Mouse (Mus musculus) frontal cortex, postnatal 36 days (tissue): ENCODE results near the gene Tarbp1.

Experiments used
- DNase-seq, 2 experiments: peaks; one replicate each; pipeline ENCODE4 v3.0.0; 2022; ENCODE audit warnings: low spot score in 2 of 2

Gene Tarbp1

DNA sequence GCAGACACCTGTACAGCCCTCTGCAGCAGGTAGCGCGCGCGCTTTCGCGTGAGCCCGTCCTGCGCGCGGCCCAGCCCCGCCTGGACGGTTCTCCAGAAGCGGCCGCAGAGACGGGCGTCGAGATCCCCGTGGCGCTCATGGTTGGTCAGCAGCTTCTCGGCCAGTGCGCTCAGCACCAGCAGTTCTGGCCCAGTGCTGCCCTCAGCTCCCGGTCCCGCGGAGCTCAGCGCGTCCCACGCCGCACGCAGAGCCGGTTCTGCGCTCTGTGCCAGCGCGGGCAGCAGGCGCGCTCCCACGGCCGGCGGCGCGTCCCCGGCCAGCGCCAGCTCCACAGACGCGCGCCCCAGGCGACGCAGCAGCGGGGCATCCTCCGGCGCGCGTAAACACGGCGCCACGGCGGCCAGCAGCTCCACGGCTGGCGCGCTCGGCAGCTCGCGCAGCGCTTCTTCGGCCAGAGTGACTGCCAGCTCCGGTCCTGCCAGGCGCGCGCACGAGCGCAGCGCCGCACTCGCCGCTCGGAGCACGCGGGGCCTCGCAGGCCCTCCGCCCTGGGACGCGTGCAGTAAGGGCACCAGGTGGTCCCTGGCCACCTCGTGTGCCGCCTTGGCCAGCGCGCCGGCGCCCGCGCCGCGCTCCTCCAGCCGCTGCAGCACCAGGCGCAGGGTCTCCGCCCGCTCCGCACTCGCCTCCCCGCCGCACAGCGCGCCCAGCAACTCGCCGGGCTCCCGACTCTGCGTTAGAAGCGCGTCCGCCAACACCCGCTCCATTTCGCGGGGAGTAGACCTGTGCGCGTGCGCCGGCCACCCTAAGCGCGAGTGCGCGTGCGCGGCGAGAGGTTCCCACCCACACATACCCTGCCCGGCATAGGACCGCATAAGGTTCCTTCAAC is at the start of gene Tarbp1:
Tarbp1 (minus strand) TSS at position 767 of the 889 bp plus-strand sequence.
- DNase-seq = peak; percentile 89 to 93

DNA sequence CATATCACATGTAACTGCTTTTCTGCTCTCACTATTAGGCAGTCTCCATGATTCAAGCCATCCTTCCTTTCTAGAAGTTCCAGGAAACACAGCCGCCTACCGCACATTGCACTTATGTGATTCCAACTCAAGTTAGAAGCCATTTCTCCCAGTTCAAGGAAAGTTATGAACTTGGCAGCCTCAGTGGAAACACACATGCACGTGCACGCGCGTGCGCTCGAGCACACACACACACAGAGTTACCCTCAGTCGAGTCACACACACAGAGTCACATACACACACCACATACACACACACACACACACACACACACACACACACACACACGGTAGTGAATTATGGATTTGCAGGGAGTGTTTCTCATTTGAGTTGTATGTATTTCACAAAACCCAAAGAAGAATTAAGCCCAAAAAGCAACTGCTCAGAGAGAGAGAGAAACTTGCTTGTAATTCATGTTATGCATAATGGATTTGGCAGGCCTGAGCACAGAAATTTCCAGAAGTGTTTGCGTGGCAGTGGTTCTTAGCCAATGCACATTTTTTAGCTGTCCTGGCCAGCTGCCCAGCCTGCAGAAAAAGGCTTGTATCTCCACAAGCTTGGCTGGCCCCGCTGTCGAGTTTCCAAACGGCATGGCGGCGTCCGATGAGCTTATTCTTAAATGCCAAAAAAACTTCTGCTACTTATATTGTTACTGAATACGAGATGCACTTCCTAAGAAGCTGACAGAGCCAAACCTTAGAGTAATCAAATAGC is 49.5 kb upstream of the Tarbp1 start:
- peak; percentile 78 to 95 for DNase-seq

DNA sequence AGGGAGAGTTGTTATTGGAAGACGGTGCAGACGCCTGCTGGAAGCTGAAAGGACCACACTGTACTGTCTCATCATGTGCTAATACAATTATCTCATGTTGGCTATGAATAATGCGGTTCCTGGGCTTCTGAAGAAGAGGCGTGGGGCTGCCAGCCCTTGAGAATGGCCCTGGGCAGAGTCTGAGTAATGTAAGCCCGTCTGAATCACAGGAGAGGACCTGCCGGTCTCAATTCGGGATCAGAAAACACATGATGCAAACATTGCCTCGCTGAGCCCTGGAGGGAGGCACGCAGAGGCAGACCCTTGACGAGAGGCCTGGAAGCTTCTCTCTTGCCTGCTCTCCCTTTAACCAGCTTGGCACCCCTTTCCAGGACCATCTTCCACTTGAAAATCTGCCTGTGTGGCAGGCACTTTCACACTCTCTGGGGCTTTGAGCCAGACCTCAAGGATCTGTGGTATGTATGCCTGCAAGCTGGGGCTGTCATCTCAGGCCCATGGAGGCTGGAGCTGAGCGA is 48.3 kb upstream of the Tarbp1 start:
- no peak for DNase-seq

DNA sequence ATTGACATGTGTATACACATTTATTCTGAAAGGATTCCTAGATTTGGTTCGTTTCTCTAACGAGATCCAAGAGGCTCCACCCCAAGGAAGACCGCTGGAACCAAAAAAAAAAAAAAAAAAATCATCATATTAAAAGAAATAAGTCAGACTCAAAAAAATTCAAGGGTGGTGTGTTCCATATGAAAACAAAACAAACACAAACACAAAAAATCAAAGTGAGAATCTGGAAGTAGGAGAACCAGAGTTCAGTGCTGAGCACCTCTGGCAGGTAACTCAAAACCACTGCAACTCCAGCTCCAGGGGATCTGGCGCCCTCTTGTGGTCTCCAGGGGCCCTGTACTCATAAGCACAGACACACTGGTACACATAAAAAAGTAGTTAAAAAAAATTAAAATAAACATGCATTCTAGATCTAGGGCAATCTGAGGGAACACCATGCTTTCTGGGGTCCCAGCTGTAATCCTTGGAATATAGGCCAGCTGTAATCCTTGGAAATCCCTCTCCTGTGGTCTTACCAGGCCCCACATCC is 44.6 kb upstream of the Tarbp1 start:
- no peak for DNase-seq

DNA sequence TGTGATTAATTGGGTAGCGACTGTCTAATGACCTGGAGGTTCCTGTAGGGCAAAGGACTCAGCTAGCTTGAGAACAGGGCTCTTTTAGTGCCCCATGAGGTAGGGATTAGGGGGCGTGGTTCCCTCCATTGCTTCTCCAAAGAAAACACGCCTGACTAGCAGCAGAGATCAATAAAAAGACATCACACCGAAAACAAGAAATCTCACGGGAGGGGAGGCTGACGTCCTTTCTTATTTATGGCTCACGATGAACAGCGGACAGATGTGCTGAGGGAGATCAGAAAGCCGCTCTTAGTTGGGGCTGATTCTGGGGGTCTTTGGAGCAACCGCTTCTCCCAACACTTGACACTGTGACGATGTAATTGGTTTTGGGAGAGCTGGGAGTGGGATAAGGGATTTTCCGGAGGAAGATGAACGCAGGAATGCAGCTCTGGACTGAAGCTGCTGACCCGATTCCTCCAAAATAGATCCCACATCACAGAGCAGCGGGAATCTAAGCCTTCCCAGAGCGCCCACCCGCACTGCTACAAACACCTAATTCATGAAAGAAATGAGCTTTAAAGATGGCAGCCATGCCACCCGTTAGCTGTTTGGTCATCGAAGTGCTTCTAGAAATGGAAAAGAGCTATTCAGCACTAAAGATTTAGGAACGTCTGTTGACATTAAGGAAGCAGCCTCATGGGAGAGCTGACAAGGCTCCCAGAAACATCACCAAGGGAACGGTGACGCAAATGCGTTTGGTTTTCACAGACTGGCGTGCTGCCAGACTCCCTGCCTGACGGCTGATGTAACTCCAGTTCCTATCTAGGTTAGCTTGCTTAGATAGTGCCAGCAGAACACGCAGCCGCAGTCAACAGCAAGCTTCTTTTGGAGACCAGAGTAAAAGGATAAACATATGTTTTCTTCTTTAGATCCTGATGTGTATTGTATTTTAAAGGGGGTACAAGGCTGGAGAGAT is 42.0 kb upstream of the Tarbp1 start:
- DNase-seq = peak; percentile 97 to 99

DNA sequence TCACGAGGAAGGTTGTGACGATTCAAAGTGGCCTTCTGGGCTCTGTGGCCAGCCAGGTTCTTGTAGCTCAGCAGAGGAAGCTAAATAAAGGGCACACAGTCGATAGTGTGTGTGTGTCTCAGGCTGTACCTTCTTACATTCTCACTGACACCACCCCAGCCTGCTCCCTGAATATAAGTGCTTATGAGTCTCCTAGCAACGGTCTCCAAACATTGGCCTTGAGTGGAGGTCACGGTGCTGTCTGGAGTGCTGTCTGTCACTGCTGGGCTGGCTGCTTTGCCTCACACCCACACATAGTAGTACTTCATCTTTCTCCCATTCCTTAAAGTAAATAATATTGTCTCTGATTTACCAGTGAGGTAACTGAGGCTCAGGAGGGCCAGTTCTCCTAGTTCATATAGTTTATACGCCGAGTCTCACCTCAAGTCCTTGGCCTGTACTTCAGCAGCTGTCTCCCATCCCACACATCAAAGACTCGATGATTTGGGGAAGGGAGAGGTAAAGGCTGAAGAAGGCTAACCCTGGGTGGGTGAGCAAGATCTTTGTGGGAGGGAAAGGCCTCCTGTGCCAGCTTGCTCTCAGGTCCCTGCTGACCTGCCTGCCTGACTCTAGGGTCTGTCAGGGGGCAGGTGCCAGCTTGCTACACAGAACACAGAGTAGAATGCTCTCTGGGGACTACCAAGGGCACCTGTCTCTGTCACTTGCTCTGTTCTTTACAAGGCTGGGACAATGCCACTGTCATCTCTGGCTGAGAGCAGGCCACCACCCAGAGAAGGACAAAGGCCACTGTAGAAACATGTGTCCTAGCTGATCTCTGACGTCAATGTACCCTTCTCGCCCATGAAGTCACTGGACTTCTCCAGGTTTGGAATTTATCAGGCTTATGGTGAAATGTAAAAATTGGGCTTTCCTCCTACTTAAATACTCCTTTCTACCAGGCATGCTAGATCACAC is 39.4 kb upstream of the Tarbp1 start:
- no peak for DNase-seq

DNA sequence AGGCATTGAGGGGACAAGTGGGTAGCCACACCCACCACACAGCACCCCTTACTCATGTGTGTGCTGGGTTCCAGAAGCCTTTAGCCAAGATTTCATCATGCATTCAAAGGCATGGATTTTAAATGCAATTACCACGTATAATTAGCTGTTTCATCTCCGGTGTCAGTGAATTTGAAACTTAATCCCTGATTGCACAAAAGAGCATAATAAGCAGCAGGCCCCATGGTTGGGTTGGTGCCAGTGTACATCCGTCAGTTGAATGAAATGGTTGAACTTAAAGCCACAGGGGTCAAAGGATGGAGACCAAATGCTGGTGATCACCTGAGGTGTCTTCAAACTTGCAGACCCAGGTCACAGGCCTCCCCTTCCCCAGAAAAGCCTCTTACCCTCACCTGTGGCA is 36.0 kb upstream of the Tarbp1 start:
- DNase-seq = no peak

DNA sequence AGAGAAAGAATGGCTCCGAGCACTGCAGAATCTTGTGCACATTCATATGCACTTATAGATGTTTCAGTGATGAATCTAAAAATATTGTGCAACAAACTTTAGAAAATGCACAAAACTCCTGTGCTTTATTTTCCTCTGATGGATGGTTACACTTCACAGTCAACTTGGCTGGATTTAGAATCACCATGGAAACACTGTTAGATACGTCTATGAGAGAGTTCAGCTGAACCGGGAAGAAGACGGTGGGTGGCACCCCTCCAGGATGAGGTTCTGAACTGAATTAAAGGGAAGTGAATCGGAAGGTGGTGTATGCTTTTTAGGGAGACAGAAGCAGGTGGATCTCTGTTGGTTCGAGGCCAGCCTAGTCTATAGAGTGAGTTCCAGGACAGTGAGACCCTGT is 34.8 kb upstream of the Tarbp1 start:
- DNase-seq = no peak

DNA sequence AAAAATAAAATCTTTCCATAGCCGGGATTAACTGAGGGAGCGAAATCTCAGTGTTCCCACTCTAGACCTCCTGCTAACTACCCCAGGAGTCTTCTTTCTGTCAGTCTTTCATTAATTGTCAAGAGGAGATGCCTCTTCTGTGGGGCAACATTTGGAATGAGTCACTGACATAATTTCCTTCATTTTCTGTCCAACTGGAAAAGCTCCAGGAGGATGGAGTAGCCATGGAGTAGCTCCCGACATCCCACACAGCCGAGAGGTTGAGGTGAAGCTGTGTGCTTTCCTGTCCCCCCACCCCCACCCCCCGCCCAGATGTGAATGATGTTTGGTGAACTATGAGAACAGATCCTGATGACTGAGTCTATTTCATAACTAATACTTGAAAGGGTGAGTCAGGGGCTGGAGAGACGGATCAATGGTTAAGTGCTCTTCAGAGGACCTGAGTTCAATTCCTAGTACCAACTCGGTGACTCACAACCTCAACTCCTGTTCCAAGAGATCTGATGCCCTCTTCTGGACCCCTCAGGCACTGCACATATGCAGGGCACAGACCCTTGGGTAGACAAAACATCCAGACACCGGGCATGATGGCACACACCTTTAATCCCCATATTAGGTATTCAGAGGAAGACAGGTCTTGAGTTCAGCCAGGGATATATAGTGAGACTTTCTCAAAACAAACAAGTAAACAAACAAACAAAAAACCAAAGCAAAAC is 34.2 kb upstream of the Tarbp1 start:
- no peak for DNase-seq

DNA sequence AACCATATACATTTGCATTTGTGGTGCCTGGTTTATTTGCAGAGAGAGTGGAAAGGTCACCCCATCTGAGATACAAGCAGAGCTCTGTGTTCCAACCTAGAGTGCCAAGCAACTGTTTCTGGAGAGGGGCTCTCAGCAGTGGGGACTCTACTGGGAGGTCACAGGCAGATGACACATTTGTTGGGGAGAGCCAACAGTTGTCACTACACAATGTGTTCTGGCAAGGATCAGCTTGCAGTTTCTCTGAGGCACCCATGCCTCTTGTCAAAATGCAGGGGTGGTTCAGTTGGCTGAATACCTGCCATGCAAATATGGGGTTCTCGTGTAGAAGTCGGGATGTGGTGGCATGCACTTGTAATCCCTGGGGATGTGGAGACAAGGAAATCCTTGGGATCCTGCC is 33.4 kb upstream of the Tarbp1 start:
- no peak for DNase-seq

DNA sequence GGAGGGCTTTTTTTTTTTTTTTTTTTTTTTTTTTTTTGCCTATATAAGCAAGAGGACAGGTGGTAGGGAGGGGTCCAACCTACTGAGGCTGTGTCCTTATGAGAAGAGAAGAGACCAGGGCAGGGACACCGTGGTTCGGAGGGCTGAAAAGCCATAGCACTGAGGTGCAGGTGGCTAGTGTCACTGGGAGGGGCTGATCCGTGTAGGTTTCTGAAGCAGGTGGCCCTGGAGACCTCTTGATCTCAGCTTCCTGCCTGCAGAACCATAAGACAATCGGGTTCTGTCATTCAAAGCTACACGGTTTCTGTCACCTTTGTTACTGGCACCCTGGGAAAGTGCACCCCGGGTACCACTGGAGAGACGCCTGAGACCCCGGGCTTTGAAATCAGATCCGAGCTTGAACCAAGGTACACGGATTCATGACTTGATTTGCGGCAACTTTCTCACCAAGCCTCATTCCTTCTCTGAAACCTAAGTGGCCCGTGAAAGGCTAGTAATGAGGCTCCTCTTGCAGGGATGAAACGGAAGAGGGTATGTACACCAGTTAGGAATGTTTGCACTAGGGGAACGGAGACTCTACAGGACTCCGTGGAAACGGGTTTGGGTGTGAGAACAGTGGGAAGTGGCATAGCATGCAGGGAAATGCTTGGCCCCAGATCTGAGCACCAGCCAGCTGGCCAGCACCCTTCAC is 29.8 kb upstream of the Tarbp1 start:
- DNase-seq = no peak

DNA sequence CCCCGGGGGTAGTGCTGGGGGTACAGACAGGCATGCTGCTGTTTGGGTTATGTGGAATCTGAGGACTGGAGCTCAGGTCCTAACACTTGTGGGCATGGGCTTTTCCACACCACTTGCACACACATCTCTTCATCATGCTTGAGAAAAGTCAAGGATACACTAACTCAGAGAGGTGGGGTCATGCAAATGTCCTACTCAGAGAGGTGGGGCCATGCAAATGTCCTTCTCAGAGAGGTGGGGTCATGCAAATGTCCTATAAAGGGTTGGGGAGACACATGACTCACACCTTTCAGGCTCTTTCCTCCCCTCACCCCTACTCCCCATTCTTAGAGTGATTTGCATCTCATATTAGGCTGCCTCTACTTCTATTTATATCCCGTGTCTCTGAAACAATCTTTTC is 27.9 kb upstream of the Tarbp1 start:
- no peak for DNase-seq

DNA sequence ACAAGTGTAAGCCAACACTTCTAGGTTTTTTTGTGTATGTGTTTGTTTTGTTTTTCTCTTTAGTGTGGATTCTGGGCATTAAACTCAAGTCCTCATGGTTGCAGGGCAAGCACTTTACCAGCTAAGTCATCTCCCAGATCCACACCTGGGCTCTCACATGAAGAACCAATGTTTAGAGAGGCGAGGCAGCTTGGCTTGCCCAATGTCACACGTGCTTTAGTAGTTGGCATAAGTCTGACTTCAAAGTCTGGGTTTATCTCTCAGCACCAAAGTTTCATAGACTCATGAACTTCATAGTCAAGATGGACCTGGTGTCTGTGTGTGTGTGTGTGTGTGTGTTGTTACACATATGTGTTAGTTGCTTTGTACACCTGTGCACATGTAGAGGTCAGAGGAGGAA is 24.5 kb upstream of the Tarbp1 start:
- DNase-seq = no peak

DNA sequence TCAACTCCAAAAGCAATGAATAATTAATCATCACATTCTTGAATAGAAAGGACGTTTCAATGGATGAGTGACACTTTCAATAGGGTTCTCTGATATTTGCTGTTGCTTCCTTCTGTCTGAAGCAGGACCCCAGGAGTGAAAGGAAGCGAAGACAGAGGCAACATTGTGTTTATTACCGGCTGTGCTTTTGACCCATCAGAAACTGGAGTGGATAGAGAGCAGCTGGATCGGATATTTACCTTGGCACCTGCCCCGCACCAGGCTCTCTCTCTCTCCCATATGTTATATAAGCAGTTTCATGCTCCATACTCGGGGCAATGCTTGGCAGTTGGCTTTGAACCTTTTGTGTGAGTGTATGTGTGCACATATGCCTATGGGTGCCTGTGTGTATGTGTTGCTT is 23.6 kb upstream of the Tarbp1 start:
- DNase-seq = no peak

DNA sequence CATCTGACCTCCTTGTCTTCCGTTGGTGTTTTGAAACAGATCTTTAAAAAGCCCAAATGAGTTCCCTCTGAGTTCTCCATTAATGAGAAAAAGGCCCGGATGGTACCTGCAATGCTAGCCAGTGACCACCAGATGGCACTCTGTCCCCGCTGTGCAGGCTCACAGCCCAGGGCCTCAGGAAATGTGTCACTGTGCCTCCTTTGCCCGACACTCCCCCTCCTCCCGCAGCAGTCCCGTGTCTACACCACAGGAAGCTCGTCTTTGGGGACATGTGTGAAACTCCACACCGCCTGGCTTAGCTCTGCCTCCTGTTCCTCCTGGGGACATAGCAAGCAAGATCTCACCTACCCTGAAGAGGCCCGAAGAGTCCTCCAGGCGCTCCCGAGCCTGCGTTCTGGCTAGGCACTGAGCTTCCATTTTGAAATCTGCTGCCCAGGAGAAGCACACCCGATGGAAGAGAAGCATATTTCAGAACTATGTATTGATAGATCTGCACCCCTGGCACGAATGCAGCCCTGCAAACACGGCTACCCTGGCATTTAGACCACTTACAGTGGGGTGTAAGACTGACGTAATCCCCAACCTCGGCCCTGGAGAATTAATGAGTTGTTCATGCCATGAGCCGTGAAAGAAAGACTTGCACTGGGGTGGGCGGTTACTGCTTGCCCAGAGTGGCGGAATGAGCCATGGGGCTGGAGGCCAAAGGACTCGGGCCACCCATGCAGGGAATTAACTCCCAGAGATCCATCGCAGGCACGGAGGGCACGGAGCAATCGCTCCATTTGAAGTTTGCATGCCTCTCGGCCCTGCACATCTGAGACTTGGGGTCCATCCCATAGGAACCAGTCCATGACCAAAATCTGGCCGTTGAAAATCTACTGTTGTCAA is 22.9 kb upstream of the Tarbp1 start:
- peak; percentile 93 to 97 for DNase-seq

DNA sequence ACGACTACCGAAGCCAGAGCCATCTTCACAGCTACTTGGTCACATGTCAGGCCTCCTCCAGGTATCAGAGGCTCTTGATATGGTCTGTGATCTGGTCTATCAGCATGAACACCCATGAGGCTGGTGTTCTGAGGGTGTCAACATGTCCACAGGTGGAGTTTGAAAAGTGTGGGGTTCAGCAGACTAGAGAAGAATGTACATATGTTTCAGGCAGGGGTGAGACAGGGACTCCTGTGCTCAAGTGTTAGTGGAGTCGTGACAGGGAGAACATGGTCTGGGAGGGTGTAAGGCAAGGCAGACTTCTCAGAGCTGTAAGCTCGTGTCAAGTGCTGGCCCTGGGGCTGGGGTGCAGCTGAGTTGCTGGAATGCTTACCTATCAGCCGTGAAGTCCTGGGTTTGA is 22.1 kb upstream of the Tarbp1 start:
- DNase-seq = no peak

DNA sequence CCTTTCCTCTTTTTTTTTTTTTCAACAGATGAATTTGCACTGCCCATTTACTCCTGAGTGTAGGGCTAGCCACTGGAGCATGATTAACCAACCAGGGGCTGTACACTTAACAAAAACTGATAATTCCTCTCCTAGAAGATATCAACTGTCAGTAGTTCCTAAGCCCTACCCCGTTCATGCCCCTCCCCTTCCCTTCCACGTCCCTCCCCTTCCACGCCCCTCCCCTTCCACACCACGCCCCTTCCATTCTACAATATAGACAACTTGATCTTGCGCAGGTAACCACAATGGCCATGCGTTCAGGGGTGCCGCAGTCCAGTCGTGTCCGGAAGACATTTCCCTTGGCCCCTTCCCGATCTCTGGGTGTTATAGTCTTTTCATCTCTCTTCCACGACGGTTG is 20.6 kb upstream of the Tarbp1 start:
- no peak for DNase-seq
